Mouse (Mus musculus) heart, embryonic 16.5 days (tissue): ENCODE data around the gene Gm20388. TPM values are rescaled to one million over a fixed set of nuclear protein-coding genes. Genes with fewer than 3 reads are reported as not detected.

Source experiments
- ATAC-seq: fragments of 200-750 bp; cut with Nextera tagmentation; replicated peaks from 2 replicates; pipeline ENCODE4 v1.8.0; 2017; ENCODE audit warnings: moderate number of reproducible peaks; ENCODE audit not compliant: insufficient read depth, low FRiP score; ENCODE audit errors: extremely low read depth
- H3K27ac ChIP-seq: fragments of 300-500 bp; sonication (generic); 2 replicates; pipeline ENCODE4 v1.5.1; 2014; ENCODE audit warnings: mild to moderate bottlenecking, low read length, control low read depth, moderate library complexity
- H3K27me3 ChIP-seq: fragments of 300-500 bp; sonication (generic); 2 replicates; pipeline ENCODE4 v1.6.1; 2014; ENCODE audit warnings: low read length, mixed read lengths; ENCODE audit not compliant: control insufficient read depth, insufficient read depth
- H3K36me3 ChIP-seq: fragments of 300-500 bp; sonication (generic); 2 replicates; pipeline ENCODE4 v1.6.1; 2014; ENCODE audit not compliant: control insufficient read depth, insufficient read depth
- H3K4me1 ChIP-seq: fragments of 300-500 bp; sonication (generic); 2 replicates; pipeline ENCODE4 v1.6.1; 2014; ENCODE audit warnings: low read length, mixed read lengths; ENCODE audit not compliant: control insufficient read depth, insufficient read depth
- H3K4me2 ChIP-seq: fragments of 300-500 bp; sonication (generic); 2 replicates; pipeline ENCODE4 v1.6.1; 2014; ENCODE audit warnings: low read depth, mild to moderate bottlenecking, control low read depth, low read length
- H3K4me3 ChIP-seq: fragments of 300-500 bp; sonication (generic); 2 replicates; pipeline ENCODE4 v1.5.1; 2014; ENCODE audit warnings: mild to moderate bottlenecking, control low read depth, low read length
- H3K9ac ChIP-seq: fragments of 300-500 bp; sonication (generic); 2 replicates; pipeline ENCODE4 v1.6.1; 2014; ENCODE audit warnings: low read length, control low read depth
- H3K9me3 ChIP-seq: fragments of 300-500 bp; sonication (generic); replicated peaks from 2 replicates; pipeline ENCODE4 v1.6.1; 2016; ENCODE audit warnings: low read length; ENCODE audit not compliant: control insufficient read depth
- WGBS: fragments of 180-500 bp; shearing (Covaris S2); extraction: QIAGEN DNeasy Blood & Tissue Kit; methylation state at CpG from one replicate; pipeline ENCODE4 v1.1.7; 2014; 5-methylcytosine and 5-hydroxymethylcytosine counted together
- polyA plus RNA-seq: library from polyadenylated mRNA; unstranded; fragments of >200 nt; fragmentation: Nextera tagmentation; extraction: Ambion mirVana; gene quantifications from 2 replicates; pipeline ENCODE4 v1.2.1, GENCODE M21; 2015

Gene Gm20388
- polyA plus RNA-seq, 1 experiment from 2014 or later, result 4.5 TPM

DNA sequence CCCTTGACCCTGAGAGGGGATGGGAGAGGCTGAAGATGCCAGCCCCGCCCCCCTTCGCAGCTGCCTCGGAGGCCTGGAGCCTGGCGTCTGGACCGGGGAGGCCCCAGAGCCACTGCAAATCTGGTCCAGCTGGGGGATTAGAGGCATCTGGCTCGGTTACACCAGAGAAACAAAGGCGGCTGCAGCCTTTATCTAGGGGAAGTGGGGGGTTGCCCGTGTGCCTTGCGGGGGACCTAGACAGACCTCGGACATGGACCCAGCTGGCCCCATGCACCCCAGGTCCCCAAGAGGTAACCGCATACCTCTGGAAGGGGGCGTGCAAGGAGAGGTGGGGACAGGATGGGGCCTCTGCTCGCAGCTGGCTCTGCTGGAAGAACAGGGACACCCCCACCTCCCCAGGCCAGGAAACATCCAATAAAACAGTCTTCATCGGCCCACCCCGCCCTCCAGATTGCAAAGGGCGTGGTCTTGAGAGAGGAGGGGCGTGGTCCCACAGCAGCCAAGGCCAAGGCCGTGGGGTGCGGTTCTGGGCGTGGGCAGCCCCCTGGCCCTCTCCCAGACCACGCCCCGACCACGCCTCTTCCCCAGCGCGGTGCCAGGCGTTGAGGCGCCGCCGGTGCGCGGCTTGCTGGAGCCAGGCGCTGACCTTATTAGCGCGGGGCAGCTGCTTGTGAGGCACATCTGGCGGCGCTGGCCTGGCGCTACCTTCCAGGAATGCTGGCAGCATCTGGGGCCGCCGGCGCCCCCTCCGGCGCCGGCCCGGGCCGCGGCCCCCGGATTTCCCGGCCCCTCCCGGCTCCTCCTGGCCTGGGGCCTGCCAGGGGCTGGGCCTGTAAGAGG is 365.6 kb downstream of the Gm20388 start:
- under 1% methylated on average over 46 of the region's 49 CpGs for WGBS
- ATAC-seq, result peak; percentile 87
- peaks cover 37% of the 10 kb centered on the region for H3K4me1 ChIP-seq

DNA sequence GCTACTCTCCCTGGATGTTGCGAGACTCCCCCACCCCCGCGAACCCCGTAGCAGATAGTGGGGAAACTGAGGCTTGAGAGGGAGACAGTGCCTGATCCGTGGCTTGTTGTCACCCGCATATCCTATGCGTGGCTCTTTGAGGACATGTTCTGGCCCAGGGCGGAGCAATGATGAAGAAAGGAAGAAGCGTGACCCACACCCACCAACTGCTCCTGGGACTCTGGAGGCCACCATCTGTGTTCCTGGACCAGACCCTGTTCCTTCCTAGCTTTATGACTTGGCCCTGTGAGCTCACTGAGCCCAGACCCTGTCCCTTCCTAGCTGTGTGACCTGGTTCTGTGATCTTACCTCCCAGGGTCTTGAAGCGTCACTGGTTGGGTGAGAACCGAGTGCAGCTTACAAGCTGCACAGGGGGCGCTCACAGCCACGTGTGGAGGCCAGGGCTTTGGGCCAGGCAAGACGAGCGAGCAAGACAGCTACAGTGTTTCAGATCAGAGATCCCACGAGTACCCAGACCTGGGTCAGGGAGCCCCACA is 366.3 kb downstream of the Gm20388 start:
- H3K4me1 ChIP-seq, result peaks cover 40% of the 10 kb centered on the region
- 11% methylated on average over 16 of the region's 16 CpGs for WGBS
- peak; percentile 5; the same call in 1 of the 2 replicates for ATAC-seq

More for the DNA sequence above, 365.6 kb downstream of the Gm20388 start:
- Histone ChIP-seq H3K4me2 (peak overlapping the region; percentile 85), H3K4me3 (peak overlapping the region; percentile 50), H3K36me3 (no peaks in the 10 kb centered on the region), H3K27ac (peak overlapping the region; percentile 89), H3K27me3 (no peaks in the 10 kb centered on the region; the same call in 1 of the 2 replicates), H3K9ac (peak overlapping the region; percentile 76), H3K9me3 (no peaks in the 10 kb centered on the region)

DNA sequence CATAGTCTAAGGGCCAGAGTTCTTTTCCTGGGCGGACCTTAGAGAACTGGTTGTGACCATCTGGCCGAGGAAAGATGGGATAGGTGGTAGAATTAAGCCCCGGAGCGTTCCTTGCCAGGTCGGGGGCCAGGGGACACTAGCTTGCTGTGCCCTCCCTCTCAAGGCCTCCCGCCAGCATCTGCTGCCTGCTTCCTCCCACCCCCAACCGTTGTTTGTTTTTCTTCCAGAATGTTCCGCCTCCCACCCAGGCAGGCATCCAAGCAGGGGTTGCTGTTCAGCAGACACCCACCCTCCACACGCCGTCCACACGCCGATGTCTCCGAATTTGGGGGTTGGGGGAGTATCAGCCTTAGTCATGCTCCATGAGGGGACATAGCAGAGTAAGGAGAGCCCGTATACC is 367.4 kb downstream of the Gm20388 start:
- no peak for ATAC-seq
- H3K36me3 ChIP-seq, result no peaks in the 10 kb centered on the region

More for the DNA sequence above, 366.3 kb downstream of the Gm20388 start:
- H3K36me3 ChIP-seq, result no peaks in the 10 kb centered on the region
- H3K27ac ChIP-seq, result peak overlapping the region; percentile 89
- no peaks in the 10 kb centered on the region; the same call in 1 of the 2 replicates for H3K27me3 ChIP-seq
- peak overlapping the region; percentile 76 for H3K9ac ChIP-seq
- H3K4me3 ChIP-seq, result peak overlapping the region; percentile 50
- H3K9me3 ChIP-seq, result no peaks in the 10 kb centered on the region
- H3K4me2 ChIP-seq, result peak overlapping the region; percentile 85

GRCm38 (mm10) chr8:120279418-120279817 is 368.8 kb downstream of the Gm20388 start:
- H3K27ac ChIP-seq, result no peak overlapping the region
- no peak overlapping the region for H3K4me3 ChIP-seq
- no peak for ATAC-seq
- H3K4me1 ChIP-seq, result peaks cover 52% of the 10 kb centered on the region
- WGBS, result 62% methylated on average over 8 of the region's 8 CpGs
- H3K27me3 ChIP-seq, result no peaks in the 10 kb centered on the region; the same call in 1 of the 2 replicates
- no peak overlapping the region for H3K4me2 ChIP-seq
- H3K9ac ChIP-seq, result no peak overlapping the region
- no peaks in the 10 kb centered on the region for H3K36me3 ChIP-seq
- H3K9me3 ChIP-seq, result no peaks in the 10 kb centered on the region

More for the DNA sequence above, 367.4 kb downstream of the Gm20388 start:
- H3K27ac ChIP-seq, result no peak overlapping the region; the same call in 1 of the 2 replicates
- peaks cover 48% of the 10 kb centered on the region for H3K4me1 ChIP-seq
- no peaks in the 10 kb centered on the region; the same call in 1 of the 2 replicates for H3K27me3 ChIP-seq
- WGBS, result 51% methylated on average over 14 of the region's 14 CpGs
- no peak overlapping the region for H3K4me2 ChIP-seq
- H3K4me3 ChIP-seq, result no peak overlapping the region
- H3K9me3 ChIP-seq, result no peaks in the 10 kb centered on the region
- H3K9ac ChIP-seq, result no peak overlapping the region

DNA sequence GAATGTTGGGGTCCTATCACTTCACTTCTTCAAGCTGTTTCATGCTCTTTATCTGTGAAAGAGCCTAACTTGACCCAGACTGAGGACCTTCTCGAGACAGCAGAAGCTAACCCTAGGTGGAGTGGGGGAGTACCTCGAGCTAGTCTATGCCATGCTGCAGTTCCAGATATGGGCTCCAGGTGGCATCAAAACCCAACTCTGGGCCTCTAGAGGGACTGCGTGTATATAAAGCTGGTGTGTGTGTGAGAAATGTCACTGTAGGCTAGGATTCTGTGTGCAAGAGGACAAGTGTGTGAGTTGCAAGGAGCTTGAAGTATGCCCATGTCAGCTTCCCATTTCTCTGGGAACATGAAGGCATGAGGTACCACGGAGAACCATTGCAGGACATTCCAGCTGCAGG is 370.8 kb downstream of the Gm20388 start:
- Histone ChIP-seq H3K4me1 (peaks cover 59% of the 10 kb centered on the region), H3K9me3 (no peaks in the 10 kb centered on the region), H3K36me3 (no peaks in the 10 kb centered on the region), H3K4me2 (no peak overlapping the region), H3K27ac (no peak overlapping the region), H3K27me3 (no peaks in the 10 kb centered on the region; the same call in 1 of the 2 replicates), H3K9ac (no peak overlapping the region), H3K4me3 (no peak overlapping the region)
- 18% methylated on average over 4 of the region's 4 CpGs for WGBS
- ATAC-seq, result 0 out of 2 replicates have a peak, but pooled peaks have one; percentile 15

- Histone ChIP-seq H3K36me3 (no peaks in the 10 kb centered on the region), H3K27me3 (no peaks in the 10 kb centered on the region; the same call in 1 of the 2 replicates), H3K4me2 (no peak overlapping the region), H3K27ac (peak overlapping the region; percentile 33), H3K4me1 (peaks cover 51% of the 10 kb centered on the region), H3K4me3 (no peak overlapping the region), H3K9me3 (no peaks in the 10 kb centered on the region), H3K9ac (peak overlapping the region; percentile 3; the same call in 1 of the 2 replicates)
- no peak for ATAC-seq
- WGBS, result 48% methylated on average over 5 of the region's 5 CpGs
Measured at GRCm38 (mm10) chr8:120282465-120282864, 371.8 kb downstream of the Gm20388 start.

DNA sequence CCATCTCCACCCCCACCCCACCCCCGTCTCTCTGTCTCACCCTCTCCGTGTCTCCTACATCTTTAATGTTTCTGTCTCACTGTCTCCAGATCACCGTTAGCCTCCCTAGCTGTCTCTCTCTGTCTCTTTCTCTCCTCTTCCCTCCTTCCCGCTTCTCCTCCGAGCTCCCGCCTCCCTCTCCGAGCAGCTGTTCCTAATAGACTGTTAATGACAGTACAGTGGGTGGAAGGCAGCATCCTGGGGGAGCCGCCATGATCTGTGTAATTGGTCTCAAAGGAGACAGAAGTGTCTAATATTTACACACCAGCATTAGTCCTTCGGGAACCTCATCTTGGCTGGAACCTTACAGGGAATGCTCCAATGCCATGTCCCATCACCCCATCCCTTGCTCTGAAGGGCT is 373.6 kb downstream of the Gm20388 start:
- no peak overlapping the region for H3K4me3 ChIP-seq
- H3K4me1 ChIP-seq, result peaks cover 57% of the 10 kb centered on the region
- H3K4me2 ChIP-seq, result no peak overlapping the region
- ATAC-seq, result no peak
- WGBS, result 55% methylated on average over 9 of the region's 9 CpGs
- no peaks in the 10 kb centered on the region for H3K36me3 ChIP-seq
- no peaks in the 10 kb centered on the region for H3K9me3 ChIP-seq
- H3K9ac ChIP-seq, result no peak overlapping the region
- no peaks in the 10 kb centered on the region; the same call in 1 of the 2 replicates for H3K27me3 ChIP-seq
- H3K27ac ChIP-seq, result peak overlapping the region; percentile 24; the same call in 1 of the 2 replicates

DNA sequence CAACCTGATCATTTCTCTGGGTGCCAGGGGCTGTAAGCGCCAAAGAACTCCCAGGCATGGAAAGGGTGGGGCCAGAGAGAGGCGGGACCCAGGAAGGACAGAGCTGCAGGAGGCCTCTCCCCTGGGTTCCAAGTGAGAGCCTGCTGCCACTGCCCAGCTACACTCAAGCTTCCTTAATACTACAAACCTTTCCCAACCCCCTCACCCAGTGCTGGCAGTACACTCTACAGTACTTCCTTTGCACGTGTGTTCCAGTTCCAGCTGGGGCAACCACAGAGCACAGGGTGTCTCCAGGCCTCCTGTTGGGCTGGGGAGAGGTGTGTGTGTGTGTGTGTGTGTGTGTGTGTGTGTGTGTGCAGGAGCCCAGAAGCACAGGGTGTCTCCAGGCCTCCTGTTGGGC is 374.4 kb downstream of the Gm20388 start:
- H3K9ac ChIP-seq, result peak overlapping the region; percentile 23; the same call in 1 of the 2 replicates
- no peaks in the 10 kb centered on the region; the same call in 1 of the 2 replicates for H3K27me3 ChIP-seq
- no peaks in the 10 kb centered on the region for H3K9me3 ChIP-seq
- H3K4me3 ChIP-seq, result no peak overlapping the region
- H3K27ac ChIP-seq, result peak overlapping the region; percentile 69
- 0 out of 2 replicates have a peak overlapping the region, but pooled peaks have one; percentile 6 for H3K4me2 ChIP-seq
- no peaks in the 10 kb centered on the region for H3K36me3 ChIP-seq
- H3K4me1 ChIP-seq, result peaks cover 59% of the 10 kb centered on the region
- 22% methylated on average over 3 of the region's 3 CpGs for WGBS
- peak; percentile 61 for ATAC-seq
